Mouse (Mus musculus): ENCODE results near the gene Rpp40. TPM values are rescaled to one million over a fixed set of nuclear protein-coding genes. Genes with fewer than 3 reads are reported as not detected.

Rpp40 gene
- total and polyA plus RNA-seq, 3 experiments: 44.6 to 77.4 (median 63.5) TPM

DNA sequence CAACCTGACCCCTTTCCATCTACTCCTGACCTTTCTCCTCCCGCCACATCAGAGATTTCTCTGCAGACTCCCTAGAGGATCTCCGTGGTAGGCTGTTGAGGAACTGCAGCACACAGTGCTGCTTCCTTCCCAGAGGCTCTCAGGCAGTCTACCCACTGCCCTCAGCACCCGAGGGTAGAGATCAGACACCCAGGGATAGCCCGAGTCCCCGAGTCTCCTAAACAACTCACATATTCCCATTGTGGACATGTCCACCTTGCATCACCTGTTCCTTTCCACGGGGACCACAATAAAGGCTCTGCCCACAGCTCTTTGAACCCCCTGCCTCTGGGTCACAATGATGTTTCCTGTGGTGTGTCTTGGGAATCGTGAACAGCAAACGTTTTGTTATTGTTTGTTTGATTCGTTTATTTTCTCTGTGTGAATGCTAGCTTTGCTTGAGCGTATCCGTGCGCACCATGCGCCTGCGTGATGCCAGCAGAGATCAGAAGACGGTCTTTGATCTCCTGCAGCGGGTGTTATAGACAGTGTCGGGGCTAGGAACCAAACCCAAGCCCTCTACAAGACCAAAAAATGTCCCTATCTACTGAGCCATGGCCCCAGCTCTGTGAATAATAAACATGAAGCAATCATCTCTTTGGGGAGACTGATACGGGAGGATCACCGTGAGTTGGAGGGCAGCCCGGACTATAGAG, 40.6 kb upstream of the Rpp40 start:
- in situ Hi-C loops (cut with MboI; ENCODE audit: low pct_ligation_motif_present, low pct_unique_long_range_greater_than_20kb, low sequenced_read_pairs) (loop anchor here (25.0 kb wide), 1 partner anchor 910 kb away; the partner anchor contains the start of gene Eci2), dilution Hi-C loops (cut with MboI; ENCODE audit: extremely low pct_ligation_motif_present, extremely low pct_unique_long_range_greater_than_20kb, low sequenced_read_pairs) (no loop called here)
- DNase-seq (ENCODE audit: extremely low read depth): no peak
- Histone ChIP-seq H3K79me2 (replicated peaks; ENCODE audit: control insufficient read depth, extremely low read depth, insufficient read depth, poor library complexity, severe bottlenecking) (no peaks in the 10 kb centered on the region), H3K4me3 (replicated peaks in 1 of 3; ENCODE audit: low read depth in 2 of 3, low read length in 2 of 3, poor library complexity in 1 of 3) (no peak overlapping the region), H3K27ac (ENCODE audit: insufficient read depth, low read depth) (no peak overlapping the region), H3K36me3 (replicated peaks in 1 of 2; ENCODE audit: control insufficient read depth in 1 of 2, insufficient read depth in 1 of 2, low read length in 1 of 2) (peaks cover 0 to 9% of the 10 kb centered on the region in 2 experiments), H3K27me3 (replicated peaks) (no peaks in the 10 kb centered on the region), H3K9ac (ENCODE audit: insufficient read depth, low read depth) (no peak overlapping the region), H3K4me1 (ENCODE audit: control insufficient read depth in 1 of 2, insufficient read depth in 2 of 2) (peaks cover 4 to 34% of the 10 kb centered on the region in 2 experiments; a peak in 2 of 4 replicates), H3K4me2 (ENCODE audit: insufficient read depth, low read depth, poor library complexity, severe bottlenecking) (no peak overlapping the region), H3K9me3 (replicated peaks; ENCODE audit: low read length) (peaks cover 9% of the 10 kb centered on the region)
- TF ChIP-seq TCF12 (IDR thresholded peaks at IDR 0.05; ENCODE audit: low read depth, low read length) (no peak), ZKSCAN1 (IDR thresholded peaks at IDR 0.05; ENCODE audit: borderline replicate concordance, low read depth, low read length) (no peak), CHD2 (IDR thresholded peaks at IDR 0.05; ENCODE audit: low read length) (no peak), ELF1 (IDR thresholded peaks at IDR 0.05; ENCODE audit: low read depth, low read length) (no peak)

DNA sequence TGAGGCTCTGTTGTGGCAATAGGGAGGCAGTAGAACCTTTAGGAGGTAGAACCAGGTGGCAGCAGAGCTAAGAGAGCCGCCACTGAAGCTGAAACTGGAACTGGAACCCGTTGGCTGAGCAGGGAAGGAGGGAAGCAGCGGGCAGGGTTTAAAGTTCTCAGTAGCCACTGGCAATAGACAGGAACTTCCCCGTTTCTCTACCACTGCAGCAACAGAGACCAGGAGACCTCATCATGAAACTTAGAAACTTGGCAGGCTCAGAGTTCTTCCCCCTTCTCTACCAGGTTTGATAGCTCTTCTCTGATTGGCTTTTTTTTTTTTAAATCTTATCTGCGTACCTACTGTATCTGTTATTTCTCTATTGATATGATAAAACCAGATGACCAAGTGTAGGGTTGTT, 34.8 kb upstream of the Rpp40 start:
- in situ Hi-C loops (cut with MboI; ENCODE audit: low pct_ligation_motif_present, low pct_unique_long_range_greater_than_20kb, low sequenced_read_pairs): loop anchor here (5.0 to 25.0 kb wide), 2 partner anchors 159 to 904 kb away; partner anchors contain the start of gene Eci2
- DNase-seq (ENCODE audit: extremely low read depth): peak; percentile 80
- Histone ChIP-seq H3K9me3 (replicated peaks; ENCODE audit: low read length) (no peaks in the 10 kb centered on the region), H3K9ac (ENCODE audit: insufficient read depth, low read depth) (no peak overlapping the region), H3K36me3 (replicated peaks in 1 of 2; ENCODE audit: control insufficient read depth in 1 of 2, insufficient read depth in 1 of 2, low read length in 1 of 2) (peaks cover 0 to 1% of the 10 kb centered on the region in 2 experiments), H3K4me2 (ENCODE audit: insufficient read depth, low read depth, poor library complexity, severe bottlenecking) (peak overlapping the region; percentile 64), H3K79me2 (replicated peaks; ENCODE audit: control insufficient read depth, extremely low read depth, insufficient read depth, poor library complexity, severe bottlenecking) (no peaks in the 10 kb centered on the region), H3K27me3 (replicated peaks) (no peaks in the 10 kb centered on the region), H3K4me1 (ENCODE audit: control insufficient read depth in 1 of 2, insufficient read depth in 2 of 2) (peaks cover 5 to 44% of the 10 kb centered on the region in 2 experiments; a peak in 2 of 4 replicates), H3K4me3 (replicated peaks in 1 of 3; ENCODE audit: low read depth in 2 of 3, low read length in 2 of 3, poor library complexity in 1 of 3) (peak overlapping the region in 2 of 3 experiments; percentile 8 to 50), H3K27ac (ENCODE audit: insufficient read depth, low read depth) (peak overlapping the region; percentile 57)
- dilution Hi-C loops (cut with MboI; ENCODE audit: extremely low pct_ligation_motif_present, extremely low pct_unique_long_range_greater_than_20kb, low sequenced_read_pairs): no loop called here
- TF ChIP-seq ZKSCAN1 (IDR thresholded peaks at IDR 0.05; ENCODE audit: borderline replicate concordance, low read depth, low read length): no peak
- peak; percentile 49; the same call in 1 of the 2 replicates for TF ChIP-seq ELF1 (IDR thresholded peaks at IDR 0.05; ENCODE audit: low read depth, low read length)
- peak; percentile 37; the same call in 1 of the 2 replicates for TF ChIP-seq SIN3A (IDR thresholded peaks at IDR 0.05; ENCODE audit: low read length)
- peak; percentile 78 for TF ChIP-seq EP300 (IDR thresholded peaks at IDR 0.05; ENCODE audit: low read length)
- TF ChIP-seq CHD1 (IDR thresholded peaks at IDR 0.05; ENCODE audit: low read depth, low read length): no peak
- no peak for TF ChIP-seq MYC (IDR thresholded peaks at IDR 0.05; ENCODE audit: low read depth, low read length)
- TF ChIP-seq NELFE (IDR thresholded peaks at IDR 0.05; ENCODE audit: low read depth, low read length): no peak
- TF ChIP-seq JUND (conservative IDR thresholded peaks at IDR 0.05; ENCODE audit: low read depth, low read length): no peak
- no peak for TF ChIP-seq MAZ (IDR thresholded peaks at IDR 0.05; ENCODE audit: low read depth, low read length)
- TF ChIP-seq ETS1 (conservative IDR thresholded peaks at IDR 0.05; ENCODE audit: low read depth, low read length): peak; percentile 36; the same call in 1 of the 2 replicates
- TF ChIP-seq HCFC1 (IDR thresholded peaks at IDR 0.05; ENCODE audit: low read depth, low read length): no peak
- TF ChIP-seq ZNF384 (IDR thresholded peaks at IDR 0.05; ENCODE audit: low read depth, low read length): peak; percentile 41; the same call in 1 of the 2 replicates
- TF ChIP-seq MXI1 (IDR thresholded peaks at IDR 0.05; ENCODE audit: low read depth, low read length): no peak
- no peak for TF ChIP-seq RCOR1 (conservative IDR thresholded peaks at IDR 0.05; ENCODE audit: low read depth, low read length)
- TF ChIP-seq USF2 (conservative IDR thresholded peaks at IDR 0.05; ENCODE audit: low read depth, low read length): no peak
- no peak for TF ChIP-seq MEF2A (IDR thresholded peaks at IDR 0.05; ENCODE audit: borderline replicate concordance, low read depth, low read length)
- no peak for TF ChIP-seq POLR2AphosphoS2 (IDR thresholded peaks at IDR 0.05; ENCODE audit: low read depth, low read length)
- TF ChIP-seq POLR2A (IDR thresholded peaks at IDR 0.05; ENCODE audit: low read depth, low read length): no peak
